Mouse (Mus musculus) midbrain, postnatal 0 days (tissue): ENCODE measurements at regions not wholly inside any gene's neighbourhood (a gene's known extent, or its start where the extent isn't known, plus 50 kb on each side); places are given as distances from the start of the nearest gene placed in this dataset. TPM values are rescaled to one million over a fixed set of nuclear protein-coding genes. Genes with fewer than 3 reads are reported as not detected.

Source experiments
- ATAC-seq: fragments of 200-750 bp; cut with Nextera tagmentation; 2 replicates; pipeline ENCODE4 v1.8.0; 2017; ENCODE audit warnings: moderate number of reproducible peaks, mild to moderate bottlenecking, moderate TSS enrichment, moderate library complexity; ENCODE audit not compliant: low FRiP score
- DNase-seq: peaks from one replicate; pipeline ENCODE4 v3.0.0-alpha.2; 2015; ENCODE audit warnings: low spot score
- H3K27ac ChIP-seq: fragments of 300-500 bp; sonication (generic); 2 replicates; pipeline ENCODE4 v1.5.1; 2014; ENCODE audit warnings: low read depth, mild to moderate bottlenecking, low read length, mixed read lengths
- H3K27me3 ChIP-seq: fragments of 300-500 bp; sonication (generic); 2 replicates; pipeline ENCODE4 v1.6.1; 2014; ENCODE audit warnings: low read length, control low read depth, mixed read lengths; ENCODE audit not compliant: insufficient read depth
- H3K36me3 ChIP-seq: fragments of 300-500 bp; sonication (generic); 2 replicates; pipeline ENCODE4 v1.6.1; 2014; ENCODE audit warnings: low read length, control low read depth, mixed read lengths; ENCODE audit not compliant: insufficient read depth
- H3K4me1 ChIP-seq: fragments of 300-500 bp; sonication (generic); 2 replicates; pipeline ENCODE4 v1.6.1; 2014; ENCODE audit warnings: mild to moderate bottlenecking, control low read depth, antibody characterized with exemption, low read length, mixed read lengths; ENCODE audit not compliant: insufficient read depth
- H3K4me2 ChIP-seq: fragments of 300-500 bp; sonication (generic); 2 replicates; pipeline ENCODE4 v1.6.1; 2014; ENCODE audit warnings: low read depth, mild to moderate bottlenecking, low read length, mixed read lengths; ENCODE audit not compliant: poor library complexity, severe bottlenecking
- H3K4me3 ChIP-seq: fragments of 300-500 bp; sonication (generic); 2 replicates; pipeline ENCODE4 v1.5.1; 2014; ENCODE audit warnings: low read depth, mild to moderate bottlenecking, low read length, moderate library complexity
- H3K9ac ChIP-seq: fragments of 300-500 bp; sonication (generic); replicated peaks from 2 replicates; pipeline ENCODE4 v1.6.1; 2014; ENCODE audit warnings: mild to moderate bottlenecking, low read length, moderate library complexity, mixed read lengths; ENCODE audit not compliant: poor library complexity, severe bottlenecking
- H3K9me3 ChIP-seq: fragments of 300-500 bp; sonication (generic); 2 replicates; pipeline ENCODE4 v1.6.1; 2016; ENCODE audit warnings: low read length, control low read depth
- CTCF ChIP-seq: IDR thresholded peaks from 2 replicates; pipeline ENCODE4 v1.5.1; 2016; ENCODE audit warnings: antibody characterized with exemption, mild to moderate bottlenecking
- WGBS: fragments of 180-500 bp; shearing (Covaris S2); extraction: QIAGEN DNeasy Blood & Tissue Kit; methylation state at CpG from one replicate; pipeline ENCODE4 v1.1.7; 2014; 5-methylcytosine and 5-hydroxymethylcytosine counted together
- microRNA-seq: library from miRNA; unstranded; fragments of <30 nt; microRNA quantifications from one replicate; pipeline ENCODE4, GENCODE M21; 2016; ENCODE audit warnings: borderline number of aligned reads

DNA sequence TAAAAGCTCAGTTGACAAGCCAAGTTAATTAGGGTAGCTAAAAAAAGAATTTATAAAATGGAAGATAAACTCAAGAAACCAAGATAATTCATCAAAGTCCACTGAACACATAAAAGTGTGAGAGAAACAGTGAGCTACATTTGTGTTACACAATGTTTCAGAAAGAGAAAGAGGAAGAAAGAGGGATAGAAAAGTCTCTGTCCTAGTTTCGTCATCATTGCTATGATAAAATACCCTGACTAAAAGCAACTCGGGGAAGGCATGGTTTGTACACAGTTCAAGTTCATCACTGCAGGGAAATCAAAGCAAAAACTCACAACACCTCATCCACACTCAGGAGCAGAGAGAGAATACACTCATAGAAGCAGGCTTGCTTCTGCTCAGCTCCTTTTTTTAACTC is 548.9 kb downstream of the Utrn start:
- Histone ChIP-seq H3K4me1 (no peaks in the 10 kb centered on the region), H3K4me2 (no peak overlapping the region), H3K9ac (no peak overlapping the region), H3K36me3 (no peaks in the 10 kb centered on the region), H3K9me3 (no peaks in the 10 kb centered on the region), H3K4me3 (no peak overlapping the region), H3K27me3 (no peaks in the 10 kb centered on the region), H3K27ac (no peak overlapping the region)
- TF ChIP-seq CTCF = no peak
- DNase-seq = no peak
- 87% methylated on average over 2 of the region's 2 CpGs for WGBS
- ATAC-seq = no peak

Small RNA genes in the stretch of these regions (microRNA-seq; reads per million reads assigned to microRNA genes)
- gene Gm22194 = not detected
